Mouse (Mus musculus) neural tube, postnatal 0 days (tissue): ENCODE measurements around the gene Senp7. TPM values are rescaled to one million over a fixed set of nuclear protein-coding genes. Genes with fewer than 3 reads are reported as not detected.

Source experiments
- microRNA-seq: library from miRNA; unstranded; fragments of <30 nt; microRNA quantifications from one replicate; pipeline ENCODE4, GENCODE M21; 2016
- polyA plus RNA-seq: library from polyadenylated mRNA; unstranded; fragments of >200 nt; fragmentation: Nextera tagmentation; extraction: Ambion mirVana; gene quantifications from 2 replicates; pipeline ENCODE4 v1.2.1, GENCODE M21; 2015

The Senp7 gene
- 34.9 and 40.5 TPM in 2 replicates for polyA plus RNA-seq

GRCm38 (mm10) chr16:56048038-56048437, at the start of gene Senp7:
TSS of gene Senp7 (plus strand) at chr16:56048338.

DNA sequence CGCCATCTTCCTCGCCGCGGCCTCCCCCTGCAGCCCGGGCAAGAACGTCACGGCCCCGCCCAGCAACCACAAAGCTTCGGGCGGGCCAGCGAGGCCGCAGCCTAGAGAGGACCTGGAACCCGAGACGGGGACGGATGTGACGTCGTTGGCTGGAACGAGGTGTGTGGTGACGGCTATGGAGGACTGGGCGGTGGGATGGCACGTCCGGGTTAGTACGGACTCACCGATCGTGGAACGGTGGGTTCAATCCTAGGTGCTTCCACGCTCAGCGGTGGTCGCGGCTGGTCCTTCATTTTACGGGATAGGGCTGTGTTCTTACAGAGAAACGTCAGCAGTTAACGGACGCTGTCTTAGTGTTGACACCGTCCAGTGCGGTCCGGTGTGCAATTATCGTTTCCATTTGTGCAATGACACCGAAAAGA, 18.5 kb upstream of the Senp7 start, which contains the start of gene Pcnp:
Pcnp (minus strand) TSS at position 79 of the 422 bp plus-strand sequence.

GRCm38 (mm10) chr16:56037138-56038010, 10.8 kb upstream of the Senp7 start, which contains the start of gene Trmt10c:
TSS of gene Trmt10c (minus strand) at chr16:56037819.

DNA sequence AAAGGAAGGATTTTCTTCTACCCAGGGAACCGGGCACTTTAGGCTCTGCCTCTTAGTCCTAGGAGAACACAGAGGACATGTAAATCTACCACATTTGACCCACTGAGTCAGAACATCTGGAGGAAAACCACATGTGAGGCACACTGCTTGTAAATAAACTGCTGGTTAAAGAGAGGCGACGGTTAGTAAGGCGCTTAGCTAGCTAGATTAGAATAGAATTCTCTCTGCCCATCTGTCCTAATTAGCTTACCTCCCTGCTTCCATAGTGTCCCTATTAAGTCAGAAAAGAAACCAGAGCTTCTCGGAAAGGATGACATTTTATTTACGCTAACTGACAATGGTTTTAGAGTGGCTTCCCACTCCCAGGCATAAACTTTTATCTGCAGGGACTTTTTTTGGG, 155.9 kb downstream of the Senp7 start, which contains the start of gene Impg2:
Impg2 (plus strand) TSS at position 263 of the 400 bp plus-strand sequence.

Small RNA genes lying within 50 kb of the gene (microRNA-seq; reads per million reads assigned to microRNA genes)
- not detected for gene Gm24047

Other genes with a start within 250 kb of the Senp7 start
- 2.8 and 3.7 TPM in 2 replicates for gene Nfkbiz, start 209.4 kb upstream of the Senp7 start, polyA plus RNA-seq
- gene Nxpe3, start 153.1 kb upstream of the Senp7 start, polyA plus RNA-seq: 1.2 and 1.3 TPM in 2 replicates
- gene Cep97, start 113.5 kb upstream of the Senp7 start, polyA plus RNA-seq: 6.0 and 6.2 TPM in 2 replicates
- 473 and 540 TPM in 2 replicates for gene Rpl24, start 82.1 kb upstream of the Senp7 start, polyA plus RNA-seq
- gene Zbtb11, start 74.5 kb upstream of the Senp7 start, polyA plus RNA-seq: 19.0 and 19.8 TPM in 2 replicates
- gene Pcnp, start 18.6 kb upstream of the Senp7 start, polyA plus RNA-seq: 175 and 198 TPM in 2 replicates
- 15.6 TPM in 2 replicates for gene Trmt10c, start 10.5 kb upstream of the Senp7 start, polyA plus RNA-seq
- 0.05 and 0.22 TPM in 2 replicates for gene Impg2, start 156.0 kb downstream of the Senp7 start, polyA plus RNA-seq